Mouse (Mus musculus) thymus, adult 2 months (tissue): Measurements from ENCODE around the gene Prr15.

ENCODE experiments used
- CTCF ChIP-seq: fragments of 200-500 bp; IDR thresholded peaks from 2 replicates; pipeline ENCODE4 v1.5.1; 2012; ENCODE audit warnings: mild to moderate bottlenecking, control low read depth, low read length, moderate library complexity, borderline replicate concordance; ENCODE audit not compliant: control insufficient read depth, poor library complexity, insufficient read depth; ENCODE audit errors: extremely low read depth
- POLR2A ChIP-seq: fragments of 200-500 bp; IDR thresholded peaks from 2 replicates; pipeline ENCODE4 v1.6.1; 2012; ENCODE audit warnings: mild to moderate bottlenecking, low read length, control low read depth, moderate library complexity; ENCODE audit not compliant: control insufficient read depth, poor library complexity, insufficient read depth; ENCODE audit errors: extremely low read depth

DNA sequence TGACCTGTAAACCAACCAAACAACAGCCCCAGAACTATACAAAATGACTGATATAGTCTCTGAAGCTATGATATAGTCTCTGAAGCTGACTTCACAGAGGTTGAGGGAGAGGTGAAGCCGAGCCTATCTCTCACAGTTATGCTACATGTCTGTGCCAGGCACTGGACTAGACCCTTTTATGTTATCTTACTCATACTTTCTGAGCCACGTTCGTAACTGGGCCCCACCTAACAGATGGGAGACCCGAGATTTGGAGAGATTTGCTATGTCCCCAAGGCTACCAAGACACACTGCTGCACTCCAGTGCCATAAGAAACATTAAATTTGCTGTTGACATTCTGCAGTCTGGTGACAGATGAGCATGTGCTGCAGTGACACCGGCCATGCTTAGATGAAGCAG is 41.0 kb downstream of the Prr15 start:
- TF ChIP-seq POLR2A (no peak), CTCF (no peak)
